Mouse (Mus musculus): ENCODE measurements around the gene Sema3g.

DNA sequence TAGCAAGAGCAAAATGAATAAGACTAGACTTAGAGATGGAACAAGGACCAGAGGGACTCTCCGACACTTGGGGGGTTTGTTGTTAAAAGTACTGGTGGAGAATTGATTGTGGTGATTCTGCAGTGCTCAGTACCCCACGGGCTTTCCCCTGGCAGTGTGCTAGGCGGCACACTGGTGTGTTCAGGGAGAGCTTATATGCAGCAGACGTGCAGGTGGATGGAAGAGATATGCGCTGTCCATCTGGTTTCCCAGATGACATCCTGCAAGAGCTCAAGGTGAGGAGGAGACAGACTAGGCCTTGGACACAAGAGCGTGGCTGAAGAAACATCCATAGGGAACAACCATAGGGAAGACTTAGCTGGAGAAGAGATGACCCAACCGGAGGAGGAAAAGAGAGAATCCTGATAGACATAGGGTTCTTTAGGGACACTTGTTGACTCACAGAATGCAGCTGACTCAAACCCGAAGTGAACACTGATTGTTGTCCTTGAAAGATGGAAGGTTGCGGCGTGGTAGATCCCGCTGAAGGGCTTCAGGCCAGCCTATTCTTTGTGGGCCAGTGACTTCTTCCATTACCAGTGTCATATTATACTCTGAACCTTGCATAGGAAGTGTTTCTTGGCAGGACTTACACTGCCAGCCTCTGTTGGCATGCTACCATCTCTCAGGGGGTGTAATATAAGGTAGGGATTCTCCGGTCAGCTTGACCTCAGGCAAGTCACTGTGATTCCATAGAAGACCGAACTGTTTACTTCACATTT lies 10.4 kb upstream of the Sema3g start:
- TF ChIP-seq GATA1 (IDR thresholded peaks at IDR 0.05; ENCODE audit: low read length), result no peak
- TF ChIP-seq TAL1 (IDR thresholded peaks at IDR 0.05; ENCODE audit: low read length), result peak; percentile 81

Data from erythroblast, embryonic 14.5 days (primary cell).